Mouse (Mus musculus) kidney, adult 11 months (tissue): Measurements from ENCODE around the gene Tap2.

Experiments used
- DNase-seq: peaks from one replicate; pipeline ENCODE4 v3.0.0; 2022

Tap2 gene

GRCm38 (mm10) chr17:34257594-34258375, 54.5 kb downstream of the Tap2 start, which contains the start of gene H2-Ab1:
H2-Ab1 (plus strand) TSS chr17:34257689.
- peak; percentile 71 for DNase-seq

- no peak for DNase-seq
These were observed 57.2 kb downstream of the Tap2 start for GRCm38 (mm10) chr17:34260551-34260950.

- DNase-seq: peak; percentile 72
These were observed 58.2 kb downstream of the Tap2 start for GRCm38 (mm10) chr17:34261502-34261901.

- DNase-seq: peak; percentile 62
These were observed 59.7 kb downstream of the Tap2 start for GRCm38 (mm10) chr17:34263068-34263467.

- DNase-seq: no peak
These were observed 60.6 kb downstream of the Tap2 start for GRCm38 (mm10) chr17:34263811-34264371.

- DNase-seq: no peak
These were observed 61.4 kb downstream of the Tap2 start for GRCm38 (mm10) chr17:34264452-34265351.
